Mouse (Mus musculus): ENCODE measurements around the gene Gpr152. TPM values are rescaled to one million over a fixed set of nuclear protein-coding genes. Genes with fewer than 3 reads are reported as not detected.

The Gpr152 gene
- polyA plus RNA-seq, 1 experiment from 2014 or later: not detected

DNA sequence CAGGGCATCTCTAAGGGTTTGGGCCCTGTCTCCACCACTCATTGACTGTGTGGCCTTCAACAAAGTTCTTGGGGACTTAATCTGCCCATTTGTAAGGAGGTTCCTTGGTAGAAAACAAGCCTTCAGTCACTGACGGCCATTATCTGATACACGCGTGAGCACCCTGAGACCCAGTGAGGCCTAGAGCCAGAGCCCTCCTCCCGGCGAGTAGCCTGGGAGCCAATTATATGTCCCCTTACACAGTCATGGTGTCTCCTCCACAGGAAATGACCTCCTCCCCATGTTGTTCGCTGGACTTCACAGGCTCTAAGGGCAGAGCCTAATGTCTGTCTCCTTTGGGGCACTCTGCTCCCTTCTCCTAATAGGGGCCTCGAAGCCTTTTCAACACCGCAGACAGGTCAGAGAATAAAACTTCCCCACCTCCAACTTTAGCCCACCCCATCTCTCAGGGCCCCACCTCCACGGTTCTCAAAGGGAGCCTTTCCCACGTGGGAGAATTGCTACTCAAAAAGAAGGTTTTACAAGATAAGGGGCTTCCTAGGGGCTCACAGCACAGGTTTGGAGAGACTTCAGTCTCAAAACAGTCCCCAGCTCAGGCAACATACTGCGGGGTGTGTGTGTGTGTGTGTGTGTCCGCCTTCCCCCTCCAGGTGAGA is 6.9 kb downstream of the Gpr152 start:
- peaks cover 45% of the 10 kb centered on the region for H3K4me1 ChIP-seq (ENCODE audit: insufficient read depth)
- no peak overlapping the region for H3K4me2 ChIP-seq (ENCODE audit: low read depth, low read length)
- no peaks in the 10 kb centered on the region for H3K9me3 ChIP-seq (ENCODE audit: low read length)
- no peaks in the 10 kb centered on the region for H3K27me3 ChIP-seq (ENCODE audit: insufficient read depth, low read length)
- peaks cover 14% of the 10 kb centered on the region for H3K36me3 ChIP-seq (replicated peaks; ENCODE audit: insufficient read depth, low read length)
- no peak for TF ChIP-seq CTCF (IDR thresholded peaks at IDR 0.05; ENCODE audit: low read depth)
- no peak for TF ChIP-seq EP300 (IDR thresholded peaks at IDR 0.05; ENCODE audit: low read depth)
- no peak for ATAC-seq
- no peak overlapping the region for H3K9ac ChIP-seq (replicated peaks)
- DNase-seq: no peak
- WGBS (ENCODE audit: insufficient replicate concordance): 77% methylated on average over 12 of the region's 12 CpGs
- H3K4me3 ChIP-seq (ENCODE audit: low read depth, low read length): no peak overlapping the region
- no peak overlapping the region for H3K27ac ChIP-seq (ENCODE audit: low read depth)

DNA sequence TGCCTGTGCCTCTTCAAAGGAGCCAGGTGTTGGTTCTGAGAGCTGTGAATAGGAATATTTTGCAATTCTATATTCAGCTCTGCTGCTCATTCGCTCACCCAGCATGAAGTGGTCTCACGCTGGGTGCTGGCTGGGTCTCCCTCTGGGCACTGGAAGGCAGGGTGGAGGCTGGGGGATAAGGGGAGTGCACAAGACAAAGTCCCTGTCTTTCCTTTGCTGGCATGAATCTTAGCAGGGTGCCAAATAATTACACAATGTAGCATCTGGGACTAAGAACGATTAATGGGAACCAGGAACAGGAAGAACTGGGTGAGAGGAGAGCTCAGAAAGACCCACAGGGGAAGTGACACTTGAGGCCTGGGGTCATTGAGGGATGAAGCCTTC is 7.4 kb downstream of the Gpr152 start:
- no peak for TF ChIP-seq EP300 (IDR thresholded peaks at IDR 0.05; ENCODE audit: low read depth)
- TF ChIP-seq CTCF (IDR thresholded peaks at IDR 0.05; ENCODE audit: low read depth): no peak
- H3K27ac ChIP-seq (ENCODE audit: low read depth): no peak overlapping the region
- ATAC-seq (no peak), DNase-seq (no peak)
- H3K4me1 ChIP-seq (ENCODE audit: insufficient read depth): peaks cover 45% of the 10 kb centered on the region
- H3K9ac ChIP-seq (replicated peaks): no peak overlapping the region
- H3K27me3 ChIP-seq (ENCODE audit: insufficient read depth, low read length): no peaks in the 10 kb centered on the region
- WGBS (ENCODE audit: insufficient replicate concordance): 56% methylated on average over 3 of the region's 3 CpGs
- no peaks in the 10 kb centered on the region for H3K9me3 ChIP-seq (ENCODE audit: low read length)
- H3K36me3 ChIP-seq (replicated peaks; ENCODE audit: insufficient read depth, low read length): peaks cover 17% of the 10 kb centered on the region
- H3K4me2 ChIP-seq (ENCODE audit: low read depth, low read length): no peak overlapping the region
- no peak overlapping the region for H3K4me3 ChIP-seq (ENCODE audit: low read depth, low read length)

DNA sequence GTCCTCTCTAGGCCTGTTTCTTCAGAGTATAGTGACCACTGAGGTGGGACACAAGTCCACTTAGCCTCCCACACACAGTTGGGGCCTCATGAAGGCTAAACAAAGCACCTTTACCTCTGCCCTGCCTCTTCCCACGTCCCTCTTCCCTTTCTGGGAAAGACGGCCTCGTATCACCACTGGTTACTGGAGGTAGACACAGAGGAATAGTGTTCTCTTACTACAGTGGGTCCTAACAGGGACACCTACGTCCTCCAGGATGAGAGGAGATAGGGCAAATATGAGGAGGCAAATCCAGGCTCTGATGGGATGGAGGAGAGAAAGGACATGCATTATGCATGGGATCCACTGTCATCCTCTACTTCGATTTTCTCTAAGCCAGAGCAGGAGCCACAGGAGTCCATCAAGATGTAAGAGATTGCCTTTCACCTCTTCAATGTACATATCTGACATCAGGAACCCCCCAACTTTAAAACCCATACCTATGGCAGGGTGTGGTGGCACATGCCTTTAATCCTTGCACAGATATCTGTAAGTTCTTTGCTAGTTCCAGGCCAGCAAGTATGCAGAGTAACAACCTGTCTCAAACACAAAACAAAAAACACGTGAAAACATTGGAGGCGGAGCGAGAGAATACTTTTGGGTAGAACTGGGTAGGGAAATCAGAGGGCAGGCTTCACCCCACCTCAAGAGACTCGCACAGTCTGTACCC is 8.3 kb downstream of the Gpr152 start:
- TF ChIP-seq CTCF (IDR thresholded peaks at IDR 0.05; ENCODE audit: low read depth) (no peak), EP300 (IDR thresholded peaks at IDR 0.05; ENCODE audit: low read depth) (no peak)
- H3K4me1 ChIP-seq (ENCODE audit: insufficient read depth): peaks cover 45% of the 10 kb centered on the region
- peak overlapping the region; percentile 86 for H3K4me3 ChIP-seq (ENCODE audit: low read depth, low read length)
- peaks cover 23% of the 10 kb centered on the region for H3K36me3 ChIP-seq (replicated peaks; ENCODE audit: insufficient read depth, low read length)
- no peaks in the 10 kb centered on the region for H3K27me3 ChIP-seq (ENCODE audit: insufficient read depth, low read length)
- no peak for ATAC-seq
- 44% methylated on average over 9 of the region's 9 CpGs for WGBS (ENCODE audit: insufficient replicate concordance)
- no peaks in the 10 kb centered on the region for H3K9me3 ChIP-seq (ENCODE audit: low read length)
- peak overlapping the region; percentile 89 for H3K4me2 ChIP-seq (ENCODE audit: low read depth, low read length)
- no peak for DNase-seq
- peak overlapping the region; percentile 14; the same call in 1 of the 2 replicates for H3K27ac ChIP-seq (ENCODE audit: low read depth)
- peak overlapping the region; percentile 94 for H3K9ac ChIP-seq (replicated peaks)

DNA sequence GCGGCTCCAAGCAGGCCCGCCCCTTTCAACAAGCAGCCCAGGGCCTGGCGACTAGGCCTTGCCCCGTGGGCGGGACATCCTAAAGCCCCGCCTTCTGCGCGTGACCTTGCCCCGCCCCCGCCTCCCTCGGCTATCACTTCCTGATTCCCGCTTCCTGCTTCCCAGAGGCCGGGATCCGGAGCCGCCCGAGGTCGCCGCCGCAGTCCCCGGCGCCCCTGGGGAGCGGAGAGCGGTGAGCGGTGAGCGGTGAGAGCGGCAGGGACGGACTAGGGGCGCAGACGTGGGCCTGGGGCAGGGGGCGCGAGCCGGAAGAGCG is 8.9 kb downstream of the Gpr152 start, which contains the start of gene Coro1b:
Gene Coro1b, plus strand, starts transcription at position 129 of the 316 bp plus-strand sequence.
- TF ChIP-seq CTCF (IDR thresholded peaks at IDR 0.05; ENCODE audit: low read depth) (no peak), EP300 (IDR thresholded peaks at IDR 0.05; ENCODE audit: low read depth) (no peak)
- WGBS (ENCODE audit: insufficient replicate concordance): under 1% methylated on average over 31 of the region's 33 CpGs
- H3K4me1 ChIP-seq (ENCODE audit: insufficient read depth): peaks cover 45% of the 10 kb centered on the region
- peak within 1 kb of the TSS; percentile 94 for H3K9ac ChIP-seq (replicated peaks)
- no peaks in the 10 kb centered on the region for H3K27me3 ChIP-seq (ENCODE audit: insufficient read depth, low read length)
- peak within 1 kb of the TSS; percentile 84 for H3K27ac ChIP-seq (ENCODE audit: low read depth)
- peak within 1 kb of the TSS; percentile 89 for H3K4me2 ChIP-seq (ENCODE audit: low read depth, low read length)
- peak; percentile 91 for ATAC-seq
- peak; percentile 97 for DNase-seq
- H3K4me3 ChIP-seq (ENCODE audit: low read depth, low read length): peak within 1 kb of the TSS; percentile 86
- no peaks in the 10 kb centered on the region for H3K9me3 ChIP-seq (ENCODE audit: low read length)
- H3K36me3 ChIP-seq (replicated peaks; ENCODE audit: insufficient read depth, low read length): peaks cover 27% of the 10 kb centered on the region

DNA sequence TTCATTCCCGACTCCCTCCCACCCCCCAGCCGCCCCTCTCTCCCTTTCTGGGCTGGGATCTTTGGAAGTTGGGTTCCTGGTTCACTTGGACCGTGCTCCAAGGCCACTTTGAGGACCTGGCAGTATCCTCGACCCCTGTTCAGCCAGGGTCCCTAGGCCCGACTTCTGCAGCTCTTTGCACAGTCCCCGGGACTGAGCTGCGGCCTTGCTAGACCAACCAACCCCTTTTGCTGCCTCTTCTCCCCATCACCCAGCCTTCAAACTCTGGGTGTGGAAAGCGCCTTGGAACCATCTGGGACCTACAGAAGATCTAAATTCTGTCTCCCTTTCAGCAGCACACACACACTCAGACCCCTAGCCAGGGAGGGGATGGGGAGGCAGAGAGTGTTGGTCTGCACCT is 9.2 kb downstream of the Gpr152 start:
- H3K4me3 ChIP-seq (ENCODE audit: low read depth, low read length): peak overlapping the region; percentile 86
- H3K27ac ChIP-seq (ENCODE audit: low read depth): peak overlapping the region; percentile 84
- DNase-seq (no peak), ATAC-seq (peak; percentile 33)
- peaks cover 30% of the 10 kb centered on the region for H3K36me3 ChIP-seq (replicated peaks; ENCODE audit: insufficient read depth, low read length)
- no peak for TF ChIP-seq EP300 (IDR thresholded peaks at IDR 0.05; ENCODE audit: low read depth)
- no peak for TF ChIP-seq CTCF (IDR thresholded peaks at IDR 0.05; ENCODE audit: low read depth)
- H3K9me3 ChIP-seq (ENCODE audit: low read length): no peaks in the 10 kb centered on the region
- peak overlapping the region; percentile 94 for H3K9ac ChIP-seq (replicated peaks)
- peak overlapping the region; percentile 89 for H3K4me2 ChIP-seq (ENCODE audit: low read depth, low read length)
- no peaks in the 10 kb centered on the region for H3K27me3 ChIP-seq (ENCODE audit: insufficient read depth, low read length)
- 2% methylated on average over 8 of the region's 8 CpGs for WGBS (ENCODE audit: insufficient replicate concordance)
- H3K4me1 ChIP-seq (ENCODE audit: insufficient read depth): peaks cover 45% of the 10 kb centered on the region

DNA sequence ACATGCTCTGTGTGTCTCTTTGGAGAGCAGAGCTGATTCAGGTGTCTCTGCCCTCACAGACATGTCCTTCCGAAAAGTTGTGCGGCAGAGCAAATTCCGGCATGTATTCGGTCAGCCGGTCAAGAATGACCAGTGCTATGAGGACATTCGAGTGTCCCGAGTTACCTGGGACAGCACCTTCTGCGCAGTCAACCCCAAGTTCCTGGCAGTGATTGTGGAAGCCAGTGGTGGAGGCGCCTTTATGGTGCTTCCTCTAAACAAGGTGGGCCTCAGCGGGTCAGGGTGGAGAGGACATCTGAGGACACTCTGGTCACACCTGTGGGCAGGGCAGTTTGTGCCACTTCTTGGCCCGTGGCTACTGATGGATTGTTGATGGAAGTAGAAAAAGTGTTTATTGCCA is 9.7 kb downstream of the Gpr152 start:
- H3K9me3 ChIP-seq (ENCODE audit: low read length): no peaks in the 10 kb centered on the region
- peak overlapping the region; percentile 94 for H3K9ac ChIP-seq (replicated peaks)
- H3K27ac ChIP-seq (ENCODE audit: low read depth): peak overlapping the region; percentile 84; the same call in 1 of the 2 replicates
- peak overlapping the region; percentile 86 for H3K4me3 ChIP-seq (ENCODE audit: low read depth, low read length)
- no peak for ATAC-seq
- peaks cover 30% of the 10 kb centered on the region for H3K36me3 ChIP-seq (replicated peaks; ENCODE audit: insufficient read depth, low read length)
- 69% methylated on average over 11 of the region's 11 CpGs for WGBS (ENCODE audit: insufficient replicate concordance)
- no peak for DNase-seq
- no peak for TF ChIP-seq EP300 (IDR thresholded peaks at IDR 0.05; ENCODE audit: low read depth)
- peak overlapping the region; percentile 89 for H3K4me2 ChIP-seq (ENCODE audit: low read depth, low read length)
- H3K27me3 ChIP-seq (ENCODE audit: insufficient read depth, low read length): no peaks in the 10 kb centered on the region
- H3K4me1 ChIP-seq (ENCODE audit: insufficient read depth): peaks cover 43% of the 10 kb centered on the region

All from liver, postnatal 0 days (tissue).